Comparison of ENCODE assay signal across 9 mouse cellular contexts in genomic region chr19:55876501-55876900, GRCm38 (mm10).
DNase-seq lines count a peak whose midpoint lies in the region; ATAC-seq and TF ChIP-seq lines count a peak whose summit lies in the region.
"Had no signal": no experiment of that assay in that cellular context is flagged by ENCODE, and none has a peak within 500 bp of the region (broad histone marks: within the 10 kb centered on the region; RNA-seq: fewer than 3 reads in every experiment).

No protein-coding gene starts in this region.

- no peak overlapping the region for H3K4me2 ChIP-seq in kidney, embryonic 16.5 days (replicated peaks; ENCODE audit: low read depth, low read length)
- H3K4me2 ChIP-seq in midbrain, embryonic 11.5 days: no peak overlapping the region
- H3K4me2 ChIP-seq: heart, embryonic 13.5 days had no signal

- peak; percentile 73 for DNase-seq in kidney, adult 2 months
- peak; percentile 42 to 61 for DNase-seq in heart, postnatal 14 days
- peak; percentile 48 for DNase-seq in lung, postnatal 14 days
- no peak for DNase-seq in midbrain, embryonic 11.5 days (ENCODE audit: low spot score, missing footprints)
- no peak for DNase-seq in thymus, postnatal 36 days
- DNase-seq in spleen, postnatal 4 days (ENCODE audit: low spot score in 2 of 2): no peak

- H3K36me3 ChIP-seq in kidney, adult 2 months (ENCODE audit: control insufficient read depth, insufficient read depth, low read length): no peaks in the 10 kb centered on the region
- H3K36me3 ChIP-seq in kidney, embryonic 16.5 days (ENCODE audit: insufficient read depth, low read length): no peaks in the 10 kb centered on the region
- H3K36me3 ChIP-seq in midbrain, embryonic 11.5 days (ENCODE audit: control insufficient read depth, insufficient read depth, low read length): no peaks in the 10 kb centered on the region
- H3K36me3 ChIP-seq: heart, embryonic 13.5 days had no signal

- peaks cover 8% of the 10 kb centered on the region; the same call in 1 of the 2 replicates for H3K4me1 ChIP-seq in kidney, adult 2 months (ENCODE audit: control insufficient read depth, insufficient read depth, low read length)
- 0 out of 2 replicates have a peak, but pooled peaks cover 3% of the 10 kb centered on the region for H3K4me1 ChIP-seq in kidney, embryonic 16.5 days (ENCODE audit: insufficient read depth, low read length)
- H3K4me1 ChIP-seq in brown adipose tissue, adult 24 weeks (ENCODE audit: control insufficient read depth, insufficient read depth, insufficient read length, low read length): peaks cover 6% of the 10 kb centered on the region
- H3K4me1 ChIP-seq in midbrain, embryonic 11.5 days (ENCODE audit: control insufficient read depth, insufficient read depth, low read length): peaks cover 31% of the 10 kb centered on the region

- no peak overlapping the region for H3K4me3 ChIP-seq in kidney, adult 2 months (ENCODE audit: insufficient read depth, low read depth, low read length)
- no peak overlapping the region for H3K4me3 ChIP-seq in kidney, embryonic 16.5 days (ENCODE audit: low read length)
- no peak overlapping the region for H3K4me3 ChIP-seq in brown adipose tissue, adult 24 weeks (ENCODE audit: insufficient read depth, low read depth, low read length)
- no peak overlapping the region for H3K4me3 ChIP-seq in midbrain, embryonic 11.5 days (ENCODE audit: low read depth, low read length)
- H3K4me3 ChIP-seq: heart, embryonic 13.5 days had no signal

- TF ChIP-seq CTCF in kidney, adult 2 months (conservative IDR thresholded peaks at IDR 0.05; ENCODE audit: insufficient read depth, insufficient read length, low read depth, low read length): no peak

- H3K9ac ChIP-seq in kidney, embryonic 16.5 days (replicated peaks; ENCODE audit: low read length): no peak overlapping the region
- H3K9ac ChIP-seq in midbrain, embryonic 11.5 days (ENCODE audit: low read length): no peak overlapping the region
- H3K9ac ChIP-seq: heart, embryonic 13.5 days had no signal

- H3K27ac ChIP-seq in kidney, adult 2 months (ENCODE audit: insufficient read depth, low read depth, low read length): peak overlapping the region; percentile 26; the same call in 1 of the 2 replicates
- H3K27ac ChIP-seq in kidney, embryonic 16.5 days (ENCODE audit: low read length): no peak overlapping the region
- H3K27ac ChIP-seq in brown adipose tissue, adult 24 weeks (replicated peaks; ENCODE audit: low read depth, low read length): peak overlapping the region; percentile 73
- H3K27ac ChIP-seq in midbrain, embryonic 11.5 days (ENCODE audit: low read depth, low read length): no peak overlapping the region

- H3K27me3 ChIP-seq in kidney, adult 2 months (replicated peaks; ENCODE audit: control insufficient read depth, insufficient read depth, low read length): no peaks in the 10 kb centered on the region
- no peaks in the 10 kb centered on the region for H3K27me3 ChIP-seq in kidney, embryonic 16.5 days (ENCODE audit: insufficient read depth, low read length)
- H3K27me3 ChIP-seq in midbrain, embryonic 11.5 days (ENCODE audit: control insufficient read depth, insufficient read depth, low read length): no peaks in the 10 kb centered on the region; the same call in 1 of the 2 replicates
- H3K27me3 ChIP-seq: heart, embryonic 13.5 days had no signal

- no peak for TF ChIP-seq POLR2A in kidney, adult 2 months (IDR thresholded peaks at IDR 0.05; ENCODE audit: low read depth, low read length)

- no peak for ATAC-seq in kidney, embryonic 16.5 days (ENCODE audit: low FRiP score, low TSS enrichment)
- ATAC-seq in midbrain, embryonic 11.5 days (ENCODE audit: low FRiP score): no peak

- WGBS in kidney, adult 2 months: 8% methylated on average over 3 of the region's 3 CpGs
- WGBS in kidney, embryonic 16.5 days: 39% methylated on average over 3 of the region's 3 CpGs
- 73% methylated on average over 3 of the region's 3 CpGs for WGBS in midbrain, embryonic 11.5 days

- no peaks in the 10 kb centered on the region for H3K9me3 ChIP-seq in kidney, embryonic 16.5 days (ENCODE audit: low read length)
- H3K9me3 ChIP-seq in midbrain, embryonic 11.5 days (ENCODE audit: control insufficient read depth, low read length): no peaks in the 10 kb centered on the region
- H3K9me3 ChIP-seq: heart, embryonic 13.5 days had no signal

- intact Hi-C loops in heart, postnatal 14 days (cut with DNase I): loop anchor here (5.0 kb wide), 3 partner anchors 134 to 464 kb away; partner anchors contain the start of gene Tcf7l2

Comparison
In these comparisons a context has a peak if more than half of its experiments do, and no peak if none do; other contexts are left out.
1. H3K27ac ChIP-seq: peak in kidney, adult 2 months (single experiment) and brown adipose tissue, adult 24 weeks (single experiment); none in kidney, embryonic 16.5 days (single experiment) and midbrain, embryonic 11.5 days (single experiment).
2. DNase-seq: peak in kidney, adult 2 months (single experiment), heart, postnatal 14 days (2 of 2) and lung, postnatal 14 days (single experiment); none in midbrain, embryonic 11.5 days (single experiment), thymus, postnatal 36 days (0 of 2) and spleen, postnatal 4 days (0 of 2).